Mouse (Mus musculus): ENCODE results near the gene Poc1b. TPM values are rescaled to one million over a fixed set of nuclear protein-coding genes. Genes with fewer than 3 reads are reported as not detected.

The Poc1b gene
- total RNA-seq (2014; rRNA removed) (11.0 and 12.9 TPM in 2 replicates), polyA plus RNA-seq (2015; fragmentation: Nextera tagmentation; extraction: Ambion mirVana) (8.2 and 8.9 TPM in 2 replicates)

DNA sequence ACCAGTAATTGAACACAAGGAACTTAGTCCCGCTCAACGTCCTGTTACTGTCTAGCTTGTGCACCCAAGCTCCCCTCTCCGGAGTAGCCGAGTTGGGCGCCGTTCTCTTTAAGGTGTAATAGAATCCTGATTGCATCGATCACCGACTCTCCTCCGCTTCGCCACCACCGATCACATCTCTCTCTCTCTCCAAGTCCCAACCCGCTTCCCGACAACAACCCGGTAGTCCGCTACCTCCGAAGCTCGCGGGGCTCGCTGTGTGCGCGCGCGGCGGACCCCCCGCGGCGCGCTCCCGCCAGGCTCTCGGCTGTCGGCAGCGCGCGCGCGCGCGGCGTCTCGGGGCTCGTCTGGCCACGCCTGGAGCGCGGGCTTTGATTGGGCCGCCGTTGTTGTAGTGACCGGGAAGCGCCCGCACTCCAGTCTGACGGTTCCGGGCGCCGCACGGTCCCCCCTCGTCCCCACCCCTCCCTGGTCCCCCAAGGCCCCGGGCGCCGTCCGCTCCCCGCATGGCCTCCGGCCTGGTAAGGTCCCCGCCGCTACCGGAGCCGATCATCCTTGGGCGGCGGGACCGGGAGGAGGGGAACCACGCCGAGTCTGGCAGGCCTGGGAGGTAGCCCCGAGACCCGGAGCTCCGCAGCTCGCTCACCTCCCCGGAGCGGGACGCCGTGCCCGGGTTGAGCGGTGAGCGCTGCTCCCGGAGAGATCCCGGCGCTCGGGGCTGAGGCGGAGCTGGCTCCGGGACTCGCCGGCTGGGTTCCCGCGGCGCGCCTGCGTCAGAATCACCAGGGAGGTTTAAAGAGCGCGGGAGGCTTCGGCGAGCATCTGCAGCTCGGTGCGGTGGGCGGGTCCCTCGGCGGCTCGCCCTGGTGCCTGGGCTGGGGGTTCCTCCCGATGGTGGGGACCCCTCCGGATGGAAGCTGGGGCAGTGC, at the start of gene Poc1b:
Gene Poc1b (plus strand): TSS at position 334 of the 929 bp plus-strand sequence.
- no peaks in the 10 kb centered on the region for H3K9me3 ChIP-seq (ENCODE audit: low read length)
- peak within 1 kb of the TSS; percentile 86 for H3K9ac ChIP-seq (replicated peaks; ENCODE audit: low read length, poor library complexity, severe bottlenecking)
- no peaks in the 10 kb centered on the region for H3K27me3 ChIP-seq (ENCODE audit: insufficient read depth, low read length)
- H3K4me3 ChIP-seq (ENCODE audit: low read depth, low read length) = peak within 1 kb of the TSS; percentile 99
- H3K27ac ChIP-seq (ENCODE audit: low read depth, low read length) = peak within 1 kb of the TSS; percentile 91
- H3K4me2 ChIP-seq (ENCODE audit: low read depth, low read length, poor library complexity, severe bottlenecking) = peak within 1 kb of the TSS; percentile 92
- under 1% methylated on average over 97 of the region's 106 CpGs for WGBS
- no peak for TF ChIP-seq CTCF (IDR thresholded peaks at IDR 0.05)
- ATAC-seq (ENCODE audit: low FRiP score) (peak; percentile 96), DNase-seq (ENCODE audit: low spot score) (peak; percentile 94)
- no peaks in the 10 kb centered on the region; the same call in 1 of the 2 replicates for H3K4me1 ChIP-seq (ENCODE audit: insufficient read depth, low read length)
- H3K36me3 ChIP-seq (ENCODE audit: insufficient read depth, low read length) = no peaks in the 10 kb centered on the region; the same call in 1 of the 2 replicates

DNA sequence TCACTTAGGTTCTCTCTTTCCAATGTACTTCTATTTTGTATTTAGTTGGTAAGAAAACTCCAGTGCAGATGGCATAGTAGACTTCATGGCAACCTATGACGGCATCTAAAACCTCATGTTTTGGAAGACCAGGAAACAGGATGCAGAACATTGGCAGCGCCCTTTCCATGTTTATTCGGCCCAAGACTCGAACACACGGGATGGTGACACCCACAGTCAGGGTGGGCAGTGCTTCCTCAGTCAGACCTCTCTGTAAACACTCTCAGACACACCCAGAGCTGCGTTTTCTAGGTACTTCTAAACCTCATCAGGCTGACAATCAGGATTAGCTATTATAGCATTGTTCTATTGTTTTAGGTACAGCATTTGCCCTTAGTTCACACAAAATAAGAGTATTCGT, 46.2 kb upstream of the Poc1b start:
- Histone ChIP-seq H3K4me3 (ENCODE audit: low read depth, low read length) (no peak overlapping the region), H3K9ac (replicated peaks; ENCODE audit: low read length, poor library complexity, severe bottlenecking) (no peak overlapping the region), H3K4me1 (ENCODE audit: insufficient read depth, low read length) (no peaks in the 10 kb centered on the region), H3K9me3 (ENCODE audit: low read length) (no peaks in the 10 kb centered on the region), H3K36me3 (ENCODE audit: insufficient read depth, low read length) (no peaks in the 10 kb centered on the region), H3K4me2 (ENCODE audit: low read depth, low read length, poor library complexity, severe bottlenecking) (no peak overlapping the region), H3K27ac (ENCODE audit: low read depth, low read length) (no peak overlapping the region), H3K27me3 (ENCODE audit: insufficient read depth, low read length) (no peaks in the 10 kb centered on the region)
- WGBS = 92% methylated on average over 7 of the region's 7 CpGs
- no peak for DNase-seq (ENCODE audit: low spot score)
- TF ChIP-seq CTCF (IDR thresholded peaks at IDR 0.05) = no peak
- no peak for ATAC-seq (ENCODE audit: low FRiP score)

DNA sequence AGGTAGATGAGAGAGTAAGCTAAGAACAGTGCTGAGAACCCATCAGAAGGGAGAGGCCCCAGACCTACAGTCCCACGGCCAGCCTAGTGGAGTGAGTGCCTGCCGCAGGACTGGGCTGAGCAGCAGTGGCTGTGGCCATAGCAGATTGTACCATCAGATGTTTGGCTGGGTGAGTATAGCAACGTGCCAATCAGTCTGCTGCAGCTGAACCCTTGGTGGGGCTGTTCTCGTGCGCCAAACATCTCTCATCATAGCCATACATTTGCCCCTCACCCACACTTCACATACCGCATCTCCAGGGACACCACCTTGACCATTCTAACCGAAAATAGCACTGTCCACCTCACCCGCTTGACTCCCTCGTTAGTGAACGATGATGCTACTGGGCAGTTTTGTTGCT, 45.4 kb upstream of the Poc1b start:
- TF ChIP-seq CTCF (IDR thresholded peaks at IDR 0.05) = no peak
- H3K27ac ChIP-seq (ENCODE audit: low read depth, low read length) = no peak overlapping the region
- H3K4me1 ChIP-seq (ENCODE audit: insufficient read depth, low read length) = no peaks in the 10 kb centered on the region
- H3K4me3 ChIP-seq (ENCODE audit: low read depth, low read length) = no peak overlapping the region
- H3K4me2 ChIP-seq (ENCODE audit: low read depth, low read length, poor library complexity, severe bottlenecking) = no peak overlapping the region
- no peak overlapping the region for H3K9ac ChIP-seq (replicated peaks; ENCODE audit: low read length, poor library complexity, severe bottlenecking)
- H3K9me3 ChIP-seq (ENCODE audit: low read length) = no peaks in the 10 kb centered on the region
- no peaks in the 10 kb centered on the region for H3K27me3 ChIP-seq (ENCODE audit: insufficient read depth, low read length)
- WGBS = 89% methylated on average over 10 of the region's 10 CpGs
- DNase-seq (ENCODE audit: low spot score) (no peak), ATAC-seq (ENCODE audit: low FRiP score) (no peak)
- no peaks in the 10 kb centered on the region for H3K36me3 ChIP-seq (ENCODE audit: insufficient read depth, low read length)

DNA sequence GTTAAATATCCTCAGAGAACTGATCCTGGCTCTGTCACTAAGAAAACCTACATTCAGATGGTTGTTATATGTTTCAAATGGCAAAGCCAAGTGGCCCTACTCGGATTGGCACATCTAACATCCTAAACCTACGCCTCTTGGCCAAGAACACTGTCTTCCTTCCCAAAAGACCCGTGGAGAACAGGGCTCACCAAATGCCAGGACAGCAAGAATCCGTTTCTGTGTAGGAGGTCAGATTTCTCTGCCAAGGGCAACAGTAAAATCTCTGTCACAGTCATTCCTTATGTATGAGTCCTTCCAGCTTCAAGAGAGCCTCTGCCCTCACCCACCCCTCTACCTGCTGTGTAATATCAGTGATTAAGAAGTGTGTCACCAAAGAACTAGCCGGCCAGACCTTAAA, 44.3 kb upstream of the Poc1b start:
- H3K4me3 ChIP-seq (ENCODE audit: low read depth, low read length) = no peak overlapping the region
- H3K9ac ChIP-seq (replicated peaks; ENCODE audit: low read length, poor library complexity, severe bottlenecking) = no peak overlapping the region
- H3K27ac ChIP-seq (ENCODE audit: low read depth, low read length) = no peak overlapping the region
- WGBS = 80% methylated on average over 5 of the region's 5 CpGs
- H3K36me3 ChIP-seq (ENCODE audit: insufficient read depth, low read length) = no peaks in the 10 kb centered on the region
- TF ChIP-seq CTCF (IDR thresholded peaks at IDR 0.05) = no peak
- no peak overlapping the region for H3K4me2 ChIP-seq (ENCODE audit: low read depth, low read length, poor library complexity, severe bottlenecking)
- ATAC-seq (ENCODE audit: low FRiP score) (no peak), DNase-seq (ENCODE audit: low spot score) (no peak)
- H3K9me3 ChIP-seq (ENCODE audit: low read length) = no peaks in the 10 kb centered on the region
- no peaks in the 10 kb centered on the region for H3K27me3 ChIP-seq (ENCODE audit: insufficient read depth, low read length)
- H3K4me1 ChIP-seq (ENCODE audit: insufficient read depth, low read length) = no peaks in the 10 kb centered on the region

DNA sequence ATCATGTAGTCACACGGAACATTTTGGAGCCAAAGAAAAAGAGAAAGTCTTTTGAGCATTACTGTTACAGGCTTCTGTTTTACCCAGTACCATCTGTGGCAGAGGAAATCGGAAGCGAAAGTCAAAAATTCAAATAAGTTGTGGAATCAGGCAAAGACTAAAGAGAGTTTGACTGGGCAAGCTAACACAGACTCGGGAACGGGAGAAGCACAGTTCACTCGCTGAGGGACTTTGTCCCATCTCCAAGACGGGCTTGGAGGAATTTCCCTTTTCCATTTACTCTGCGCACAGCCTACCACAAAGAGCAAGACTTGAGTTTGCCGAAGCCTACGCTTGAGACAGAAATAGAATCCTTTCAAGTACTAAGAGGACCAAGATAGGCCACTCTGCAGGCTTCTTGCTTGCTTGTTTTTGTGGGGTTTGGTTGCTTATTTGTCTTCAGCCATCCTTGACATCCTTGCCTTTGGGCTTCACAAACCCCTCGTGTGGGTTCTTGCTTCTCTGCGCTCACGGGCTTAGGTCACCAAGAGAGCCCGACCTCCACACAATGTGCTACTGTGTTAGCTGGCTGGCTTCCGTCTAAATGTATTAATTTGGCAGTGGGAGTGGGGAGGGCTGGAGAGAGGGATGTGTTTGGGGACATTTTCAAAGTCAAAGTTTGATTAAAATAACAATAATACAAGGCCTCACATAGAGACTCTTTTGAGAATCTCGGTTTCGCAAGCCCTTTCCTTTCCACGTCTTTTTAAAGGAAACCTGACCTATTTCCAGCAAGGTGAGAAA, 30.5 kb upstream of the Poc1b start:
- WGBS = 76% methylated on average over 18 of the region's 18 CpGs

More for the DNA sequence above, 30.5 kb upstream of the Poc1b start:
- Histone ChIP-seq H3K9ac (replicated peaks; ENCODE audit: low read length, poor library complexity, severe bottlenecking) (no peak overlapping the region), H3K27me3 (ENCODE audit: insufficient read depth, low read length) (no peaks in the 10 kb centered on the region), H3K4me3 (ENCODE audit: low read depth, low read length) (no peak overlapping the region), H3K9me3 (ENCODE audit: low read length) (no peaks in the 10 kb centered on the region), H3K36me3 (ENCODE audit: insufficient read depth, low read length) (no peaks in the 10 kb centered on the region), H3K4me2 (ENCODE audit: low read depth, low read length, poor library complexity, severe bottlenecking) (no peak overlapping the region), H3K27ac (ENCODE audit: low read depth, low read length) (no peak overlapping the region), H3K4me1 (ENCODE audit: insufficient read depth, low read length) (no peaks in the 10 kb centered on the region)
- DNase-seq (ENCODE audit: low spot score) (no peak), ATAC-seq (ENCODE audit: low FRiP score) (no peak)
- TF ChIP-seq CTCF (IDR thresholded peaks at IDR 0.05) = no peak

Measured in midbrain, postnatal 0 days (tissue).